Mouse (Mus musculus): Measurements from ENCODE around the gene Tcp10b. TPM values are rescaled to one million over a fixed set of nuclear protein-coding genes. Genes with fewer than 3 reads are reported as not detected.

The Tcp10b gene
- polyA plus RNA-seq, 2 experiments from 2014 or later = not detected

Other genes with a start within 250 kb of the Tcp10b start
- under 1 TPM in 1 of 2 experiments, not detected in 1; 0.62 TPM for gene Mas1, start 193.0 kb upstream of the Tcp10b start, polyA plus RNA-seq (2017; shearing (Covaris generic))
- not detected for gene Mrgprh, start 185.1 kb upstream of the Tcp10b start, polyA plus RNA-seq (2017; shearing (Covaris generic))
- gene Pnldc1, start 150.9 kb upstream of the Tcp10b start, polyA plus RNA-seq (2017; shearing (Covaris generic)) = 1 to 10 TPM in 1 of 2 experiments, under 1 TPM in 1; 0.55 to 1.3 TPM
- 100 to 1,000 TPM; 221 to 225 TPM for gene Tcp1, start 145.4 kb upstream of the Tcp10b start, polyA plus RNA-seq (2017; shearing (Covaris generic))
- 100 to 1,000 TPM; 187 to 190 TPM for gene Mrpl18, start 144.8 kb upstream of the Tcp10b start, polyA plus RNA-seq (2017; shearing (Covaris generic))
- gene Acat3, start 120.5 kb upstream of the Tcp10b start, polyA plus RNA-seq (2017; shearing (Covaris generic)) = under 1 TPM in 1 of 2 experiments, not detected in 1; 0.52 TPM
- 10 to 100 TPM; 53.6 to 68.3 TPM for gene Acat2, start 100.4 kb upstream of the Tcp10b start, polyA plus RNA-seq (2017; shearing (Covaris generic))
- gene Wtap, start 66.9 kb upstream of the Tcp10b start, polyA plus RNA-seq (2017; shearing (Covaris generic)) = 100 to 1,000 TPM in 1 of 2 experiments, 10 to 100 TPM in 1; 97.3 to 149 TPM
- 10 to 100 TPM; 50.5 to 67.6 TPM for gene Sod2, start 54.3 kb upstream of the Tcp10b start, polyA plus RNA-seq (2017; shearing (Covaris generic))
- gene Gpr31b, start 8.8 kb upstream of the Tcp10b start, polyA plus RNA-seq (2017; shearing (Covaris generic)) = not detected
- not detected for gene Unc93a, start 70.7 kb downstream of the Tcp10b start, polyA plus RNA-seq (2017; shearing (Covaris generic))
- gene Smok2a, start 160.1 kb downstream of the Tcp10b start, polyA plus RNA-seq (2017; shearing (Covaris generic)) = not detected
- gene Smok2b, start 169.2 kb downstream of the Tcp10b start, polyA plus RNA-seq (2017; shearing (Covaris generic)) = not detected

Measured in CD4-positive, CD25-positive, alpha-beta regulatory T cell, adult 4 months (primary cell).